Mouse (Mus musculus) intestine, embryonic 16.5 days (tissue): Measurements from ENCODE around the gene Abhd16a. TPM values are rescaled to one million over a fixed set of nuclear protein-coding genes. Genes with fewer than 3 reads are reported as not detected.

Experiments
- ATAC-seq: fragments of 200-750 bp; cut with Nextera tagmentation; 2 replicates; pipeline ENCODE4 v1.8.0; 2017; ENCODE audit warnings: moderate TSS enrichment, moderate library complexity
- H3K27ac ChIP-seq: fragments of 300-500 bp; sonication (generic); 2 replicates; pipeline ENCODE4 v1.5.1; 2014; ENCODE audit warnings: mild to moderate bottlenecking, low read length
- H3K27me3 ChIP-seq: fragments of 300-500 bp; sonication (generic); replicated peaks from 2 replicates; pipeline ENCODE4 v1.6.1; 2014; ENCODE audit warnings: low read length, control low read depth, mixed read lengths; ENCODE audit not compliant: control insufficient read depth, insufficient read depth
- H3K36me3 ChIP-seq: fragments of 300-500 bp; sonication (generic); 2 replicates; pipeline ENCODE4 v1.6.1; 2014; ENCODE audit warnings: low read length, control low read depth; ENCODE audit not compliant: control insufficient read depth, insufficient read depth
- H3K4me1 ChIP-seq: fragments of 300-500 bp; sonication (generic); 2 replicates; pipeline ENCODE4 v1.6.1; 2014; ENCODE audit warnings: low read length, control low read depth, mixed read lengths; ENCODE audit not compliant: control insufficient read depth, insufficient read depth
- H3K4me2 ChIP-seq: fragments of 300-500 bp; sonication (generic); 2 replicates; pipeline ENCODE4 v1.6.1; 2014; ENCODE audit warnings: low read depth, low read length, control low read depth
- H3K4me3 ChIP-seq: fragments of 300-500 bp; sonication (generic); 2 replicates; pipeline ENCODE4 v1.5.1; 2014; ENCODE audit warnings: mild to moderate bottlenecking, low read length
- H3K9ac ChIP-seq: fragments of 300-500 bp; sonication (generic); 2 replicates; pipeline ENCODE4 v1.6.1; 2014; ENCODE audit warnings: low read depth, low read length
- H3K9me3 ChIP-seq: fragments of 300-500 bp; sonication (generic); 2 replicates; pipeline ENCODE4 v1.6.1; 2016; ENCODE audit warnings: low read length, control low read depth; ENCODE audit not compliant: control insufficient read depth
- WGBS: fragments of 180-500 bp; shearing (Covaris S2); extraction: QIAGEN DNeasy Blood & Tissue Kit; methylation state at CpG from one replicate; pipeline ENCODE4 v1.1.7; 2014; 5-methylcytosine and 5-hydroxymethylcytosine counted together
- polyA plus RNA-seq: library from polyadenylated mRNA; unstranded; fragments of >200 nt; fragmentation: Nextera tagmentation; extraction: Ambion mirVana; gene quantifications from 2 replicates; pipeline ENCODE4 v1.2.1, GENCODE M21; 2015

Abhd16a gene
- polyA plus RNA-seq, 1 experiment from 2014 or later, result 108 TPM

GRCm38 (mm10) chr17:35048932-35049440 lies 40.1 kb upstream of the Abhd16a start:
- no peaks in the 10 kb centered on the region for H3K9me3 ChIP-seq
- H3K4me2 ChIP-seq, result peak overlapping the region; percentile 87; the same call in 1 of the 2 replicates
- H3K4me3 ChIP-seq, result no peak overlapping the region
- peak overlapping the region; percentile 100 for H3K27ac ChIP-seq
- no peaks in the 10 kb centered on the region for H3K27me3 ChIP-seq
- peaks cover 51% of the 10 kb centered on the region for H3K4me1 ChIP-seq
- WGBS, result 63% methylated on average over 5 of the region's 5 CpGs
- H3K9ac ChIP-seq, result peak overlapping the region; percentile 87
- ATAC-seq, result no peak
- H3K36me3 ChIP-seq, result peaks cover 9% of the 10 kb centered on the region

GRCm38 (mm10) chr17:35049561-35050016 lies 39.5 kb upstream of the Abhd16a start, which contains the start of gene Clic1:
Gene Clic1 (plus strand): TSS chr17:35049966.
- H3K9ac ChIP-seq, result peak within 1 kb of the TSS; percentile 87
- H3K4me3 ChIP-seq, result peak within 1 kb of the TSS; percentile 79
- peaks cover 44% of the 10 kb centered on the region for H3K4me1 ChIP-seq
- WGBS, result 2% methylated on average over 11 of the region's 11 CpGs
- H3K27me3 ChIP-seq, result no peaks in the 10 kb centered on the region
- peak within 1 kb of the TSS; percentile 87 for H3K4me2 ChIP-seq
- no peaks in the 10 kb centered on the region for H3K9me3 ChIP-seq
- H3K27ac ChIP-seq, result peak within 1 kb of the TSS; percentile 100
- H3K36me3 ChIP-seq, result peaks cover 13% of the 10 kb centered on the region
- peak; percentile 37 for ATAC-seq

- H3K36me3 ChIP-seq, result peaks cover 18% of the 10 kb centered on the region
- peaks cover 43% of the 10 kb centered on the region for H3K4me1 ChIP-seq
- peak overlapping the region; percentile 79 for H3K4me3 ChIP-seq
- no peaks in the 10 kb centered on the region for H3K9me3 ChIP-seq
- peak overlapping the region; percentile 87 for H3K4me2 ChIP-seq
- peak overlapping the region; percentile 87 for H3K9ac ChIP-seq
- ATAC-seq, result peak; percentile 18
- H3K27me3 ChIP-seq, result no peaks in the 10 kb centered on the region
- WGBS, result under 1% methylated on average over 27 of the region's 27 CpGs
- H3K27ac ChIP-seq, result peak overlapping the region; percentile 100
Observed at GRCm38 (mm10) chr17:35050126-35050750, 38.8 kb upstream of the Abhd16a start.

DNA sequence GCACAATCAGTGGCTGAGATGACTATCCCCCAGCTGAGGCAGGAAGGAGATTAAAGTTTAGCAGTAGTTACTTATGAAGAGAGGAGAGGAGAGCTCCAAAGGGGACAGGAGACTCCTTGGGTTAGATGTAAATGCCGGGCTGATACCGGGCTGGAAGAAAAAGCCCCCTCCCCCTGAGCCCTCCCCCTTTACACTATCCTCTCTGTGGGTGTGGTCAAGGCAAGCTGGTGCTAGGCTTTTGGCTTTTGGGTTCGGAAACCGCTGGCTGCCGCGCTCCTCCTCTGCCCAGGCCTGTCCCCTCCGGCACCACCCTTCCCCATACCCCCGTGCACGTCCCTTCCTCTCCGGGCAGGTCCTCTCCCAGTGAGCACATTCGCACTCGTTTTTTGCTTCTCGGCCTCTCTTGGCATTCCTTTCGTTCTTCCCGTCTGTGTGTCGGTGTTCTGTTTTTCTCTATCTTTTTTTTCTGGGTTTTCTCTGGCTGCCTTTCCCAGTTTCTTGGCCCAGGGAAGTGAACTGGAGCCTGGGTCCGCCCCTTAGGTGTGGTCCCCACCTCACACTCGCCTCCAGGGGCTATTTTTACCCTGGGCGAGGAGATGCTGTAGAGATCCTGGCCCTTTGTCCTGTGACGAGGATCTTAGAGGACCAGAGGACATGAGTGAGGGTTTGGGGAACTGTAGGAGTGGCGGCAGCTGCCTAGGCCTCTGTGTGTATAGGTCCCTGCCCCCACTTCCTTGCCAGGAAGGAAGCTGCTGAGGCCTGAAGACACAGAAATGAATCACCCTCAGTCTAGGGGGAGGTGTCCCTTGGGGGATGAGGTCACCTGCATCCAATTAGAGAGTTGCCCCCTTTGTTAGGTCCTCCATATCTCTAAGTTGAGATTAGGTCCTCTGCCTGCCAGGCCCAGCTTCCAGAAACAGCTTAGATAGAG lies 37.6 kb upstream of the Abhd16a start:
- 1% methylated on average over 21 of the region's 21 CpGs for WGBS
- peak; percentile 47 for ATAC-seq
- Histone ChIP-seq H3K9ac (peak overlapping the region; percentile 87), H3K4me1 (peaks cover 37% of the 10 kb centered on the region), H3K9me3 (no peaks in the 10 kb centered on the region), H3K27ac (peak overlapping the region; percentile 100), H3K27me3 (no peaks in the 10 kb centered on the region), H3K4me3 (peak overlapping the region; percentile 79), H3K36me3 (peaks cover 27% of the 10 kb centered on the region), H3K4me2 (peak overlapping the region; percentile 87)

GRCm38 (mm10) chr17:35052271-35052798 lies 36.7 kb upstream of the Abhd16a start:
- WGBS, result 75% methylated on average over 12 of the region's 12 CpGs
- Histone ChIP-seq H3K27ac (peak overlapping the region; percentile 100), H3K4me3 (peak overlapping the region; percentile 79), H3K4me1 (peaks cover 31% of the 10 kb centered on the region), H3K9ac (peak overlapping the region; percentile 87), H3K36me3 (peaks cover 30% of the 10 kb centered on the region), H3K9me3 (no peaks in the 10 kb centered on the region), H3K27me3 (no peaks in the 10 kb centered on the region), H3K4me2 (peak overlapping the region; percentile 87)
- no peak for ATAC-seq

DNA sequence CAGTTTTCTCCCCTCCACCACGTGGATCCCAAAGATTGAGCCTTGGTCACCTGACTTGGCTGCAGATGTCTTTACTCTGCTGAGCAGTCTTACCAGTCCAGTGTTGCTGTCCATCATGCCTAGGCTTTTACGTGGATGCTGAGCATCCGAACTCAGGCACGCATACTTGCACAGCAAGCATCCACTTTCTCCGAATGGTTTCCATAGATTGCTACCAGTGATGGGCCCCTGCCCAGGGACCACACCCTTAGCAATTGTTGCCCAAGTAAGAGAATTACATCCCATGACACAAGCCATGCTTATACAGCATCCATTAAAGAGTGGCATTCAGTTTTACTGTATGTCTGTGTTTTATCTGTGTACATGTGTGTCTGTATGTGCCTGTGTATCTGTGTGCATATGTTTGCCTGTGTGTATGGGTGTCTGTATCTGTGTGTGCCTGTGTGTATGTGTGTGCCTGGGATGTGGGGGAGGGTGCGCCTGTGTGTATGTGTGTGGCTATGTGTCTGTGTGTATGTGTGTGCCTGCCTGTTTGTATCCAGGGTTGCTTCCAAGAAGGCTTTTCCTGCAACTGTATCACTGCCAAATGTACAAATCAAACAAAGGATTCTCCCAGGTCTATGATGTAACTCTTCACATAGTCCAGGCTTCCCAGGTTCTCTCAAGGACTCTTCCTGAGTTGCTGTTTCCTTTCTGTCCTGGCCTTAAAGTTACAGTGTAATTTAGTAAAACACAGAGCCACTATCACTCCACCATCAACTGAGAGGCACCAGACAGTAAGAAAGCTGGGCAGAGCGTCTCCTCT lies 33.2 kb upstream of the Abhd16a start:
- H3K27ac ChIP-seq, result no peak overlapping the region
- WGBS, result 84% methylated on average over 7 of the region's 7 CpGs
- no peaks in the 10 kb centered on the region for H3K27me3 ChIP-seq
- no peak overlapping the region for H3K4me2 ChIP-seq
- no peak for ATAC-seq
- H3K9me3 ChIP-seq, result no peaks in the 10 kb centered on the region
- H3K4me1 ChIP-seq, result peaks cover 27% of the 10 kb centered on the region
- H3K4me3 ChIP-seq, result no peak overlapping the region
- peaks cover 35% of the 10 kb centered on the region for H3K36me3 ChIP-seq
- H3K9ac ChIP-seq, result no peak overlapping the region

- Histone ChIP-seq H3K9ac (no peak overlapping the region), H3K27me3 (no peaks in the 10 kb centered on the region), H3K4me1 (peaks cover 27% of the 10 kb centered on the region), H3K36me3 (peaks cover 35% of the 10 kb centered on the region), H3K27ac (no peak overlapping the region), H3K4me3 (no peak overlapping the region), H3K4me2 (no peak overlapping the region), H3K9me3 (no peaks in the 10 kb centered on the region)
- WGBS, result 75% methylated on average over 3 of the region's 3 CpGs
- no peak for ATAC-seq
Observed at GRCm38 (mm10) chr17:35057090-35057489, 32.0 kb upstream of the Abhd16a start.

DNA sequence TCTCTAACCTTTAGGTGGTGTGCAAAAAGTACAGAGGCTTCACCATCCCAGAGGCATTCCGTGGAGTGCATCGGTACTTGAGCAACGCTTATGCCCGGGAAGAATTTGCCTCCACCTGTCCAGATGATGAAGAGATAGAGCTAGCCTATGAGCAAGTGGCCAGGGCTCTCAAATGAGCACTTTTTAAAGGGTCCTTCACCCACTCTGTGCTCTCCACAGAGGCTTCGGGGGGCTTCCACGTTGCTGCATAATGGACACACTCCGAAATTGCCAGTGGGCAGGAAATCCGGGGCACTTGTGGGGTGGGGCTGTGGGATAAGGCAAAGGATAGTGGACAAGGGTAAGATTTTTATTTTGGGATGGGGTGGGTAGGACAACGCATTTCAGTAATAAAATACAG lies 30.7 kb upstream of the Abhd16a start:
- Histone ChIP-seq H3K4me1 (peaks cover 24% of the 10 kb centered on the region), H3K4me2 (peak overlapping the region; percentile 67; the same call in 1 of the 2 replicates), H3K9me3 (no peaks in the 10 kb centered on the region), H3K27ac (peak overlapping the region; percentile 45; the same call in 1 of the 2 replicates), H3K36me3 (peaks cover 30% of the 10 kb centered on the region), H3K27me3 (no peaks in the 10 kb centered on the region), H3K4me3 (no peak overlapping the region), H3K9ac (0 out of 2 replicates have a peak overlapping the region, but pooled peaks have one; percentile 84)
- no peak for ATAC-seq
- 48% methylated on average over 9 of the region's 9 CpGs for whole genome bisulfite sequencing
